Mouse (Mus musculus): ENCODE data around the gene Larp4b. TPM values are rescaled to one million over a fixed set of nuclear protein-coding genes. Genes with fewer than 3 reads are reported as not detected.

The Larp4b gene
- polyA plus RNA-seq, 1 experiment from 2014 or later, result 34.5 TPM

DNA sequence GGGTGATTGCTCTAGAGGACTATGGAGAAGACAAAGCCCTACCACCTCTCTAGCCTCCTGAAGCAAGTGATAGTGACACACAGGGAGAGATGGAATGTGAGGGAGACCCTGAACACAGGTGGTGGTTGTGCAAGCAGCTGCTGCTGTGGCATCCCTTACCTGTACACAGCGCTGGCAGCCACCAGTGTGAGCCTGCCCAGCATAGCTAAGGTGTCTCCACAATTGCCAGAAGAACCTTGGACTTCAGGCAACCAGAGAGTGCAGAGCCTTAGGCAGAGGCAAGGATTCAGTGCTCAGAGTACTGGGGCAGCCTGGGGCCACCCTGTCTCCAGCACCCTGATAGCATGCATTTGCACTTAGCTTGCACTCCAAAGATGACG, 105.8 kb downstream of the Larp4b start:
- H3K9ac ChIP-seq, result no peak overlapping the region
- H3K27me3 ChIP-seq, result no peaks in the 10 kb centered on the region
- H3K4me2 ChIP-seq, result peak overlapping the region; percentile 52
- H3K36me3 ChIP-seq, result no peaks in the 10 kb centered on the region
- no peaks in the 10 kb centered on the region for H3K9me3 ChIP-seq (replicated peaks)
- H3K4me3 ChIP-seq (replicated peaks), result peak overlapping the region; percentile 16; the same call in 1 of the 2 replicates
- peaks cover 14% of the 10 kb centered on the region for H3K4me1 ChIP-seq
- 41% methylated on average over 2 of the region's 2 CpGs for WGBS
- H3K27ac ChIP-seq, result no peak overlapping the region
- ATAC-seq (replicated peaks; ENCODE audit: low FRiP score), result peak; percentile 65

DNA sequence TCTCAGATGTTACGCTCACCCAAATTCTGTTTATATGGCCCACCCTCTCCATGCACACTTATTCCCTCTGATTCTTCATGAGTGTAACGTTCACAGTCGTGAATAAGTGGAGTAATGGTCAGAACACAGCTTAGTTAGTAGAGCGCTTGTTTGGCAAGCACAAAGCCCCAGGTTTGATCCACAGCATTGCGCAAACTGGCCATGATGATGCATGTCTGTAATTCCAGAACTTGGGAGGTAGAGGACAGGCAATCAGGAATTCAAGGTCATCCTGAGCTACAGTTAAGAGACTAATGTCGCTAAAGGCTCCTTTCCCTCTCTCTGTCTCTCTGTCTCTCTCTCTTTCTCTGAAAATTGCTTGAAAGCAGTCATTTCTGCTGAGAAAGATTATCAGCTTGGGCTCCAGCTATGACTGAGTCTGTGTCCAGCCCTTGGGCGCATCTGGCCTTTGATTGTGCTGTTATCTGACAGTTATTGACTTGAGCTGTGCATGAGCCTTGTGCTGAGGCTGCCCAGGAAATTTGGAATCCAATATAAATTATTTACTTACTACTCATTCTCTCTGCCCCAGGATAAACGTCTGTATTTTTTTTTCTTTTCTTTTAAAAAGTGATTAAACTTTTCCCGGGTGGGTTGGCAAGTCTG, 129.2 kb downstream of the Larp4b start:
- H3K27me3 ChIP-seq, result no peaks in the 10 kb centered on the region
- no peaks in the 10 kb centered on the region for H3K4me1 ChIP-seq
- H3K4me2 ChIP-seq, result no peak overlapping the region
- 71% methylated on average over 9 of the region's 9 CpGs for WGBS
- no peak overlapping the region for H3K4me3 ChIP-seq (replicated peaks)
- no peaks in the 10 kb centered on the region for H3K36me3 ChIP-seq
- no peak overlapping the region for H3K27ac ChIP-seq
- no peak overlapping the region for H3K9ac ChIP-seq
- no peak for ATAC-seq (replicated peaks; ENCODE audit: low FRiP score)
- H3K9me3 ChIP-seq (replicated peaks), result no peaks in the 10 kb centered on the region

Other genes starting within 250 kb of the Larp4b start
- 19.3 and 20.8 TPM in 2 replicates for gene Wdr37, start 222.0 kb upstream of the Larp4b start, polyA plus RNA-seq (2015; fragmentation: Nextera tagmentation; extraction: Ambion mirVana)
- gene Idi1, start 208.4 kb upstream of the Larp4b start, polyA plus RNA-seq (2015; fragmentation: Nextera tagmentation; extraction: Ambion mirVana), result 67.8 and 73.0 TPM in 2 replicates
- gene Gm9745, start 145.7 kb upstream of the Larp4b start, polyA plus RNA-seq (2015; fragmentation: Nextera tagmentation; extraction: Ambion mirVana), result not detected in 2 replicates
- not detected in 2 replicates for gene Idi2, start 141.0 kb upstream of the Larp4b start, polyA plus RNA-seq (2015; fragmentation: Nextera tagmentation; extraction: Ambion mirVana)
- gene Gtpbp4, start 97.8 kb upstream of the Larp4b start, polyA plus RNA-seq (2015; fragmentation: Nextera tagmentation; extraction: Ambion mirVana), result 80.9 and 86.5 TPM in 2 replicates
- gene Dip2c, start 182.6 kb downstream of the Larp4b start, polyA plus RNA-seq (2015; fragmentation: Nextera tagmentation; extraction: Ambion mirVana), result 3.9 and 5.2 TPM in 2 replicates

Measured in kidney, embryonic 15.5 days (tissue).